Mouse (Mus musculus) liver, embryonic 15.5 days (tissue): ENCODE data around the gene Luc7l2. TPM values are rescaled to one million over a fixed set of nuclear protein-coding genes. Genes with fewer than 3 reads are reported as not detected.

Source experiments
- ATAC-seq: fragments of 200-750 bp; cut with Nextera tagmentation; 2 replicates; pipeline ENCODE4 v1.8.0; 2017; ENCODE audit warnings: moderate number of reproducible peaks, mild to moderate bottlenecking, moderate library complexity; ENCODE audit not compliant: insufficient read depth
- H3K27ac ChIP-seq: fragments of 300-500 bp; sonication (generic); replicated peaks from 2 replicates; pipeline ENCODE4 v1.5.1; 2015; ENCODE audit warnings: mild to moderate bottlenecking, inconsistent platforms
- H3K27me3 ChIP-seq: fragments of 300-500 bp; sonication (generic); 2 replicates; pipeline ENCODE4 v1.6.1; 2015; ENCODE audit warnings: mild to moderate bottlenecking, inconsistent platforms
- H3K36me3 ChIP-seq: fragments of 300-500 bp; sonication (generic); replicated peaks from 2 replicates; pipeline ENCODE4 v1.6.1; 2015; ENCODE audit warnings: moderate library complexity, mild to moderate bottlenecking, inconsistent platforms
- H3K4me1 ChIP-seq: fragments of 300-500 bp; sonication (generic); replicated peaks from 2 replicates; pipeline ENCODE4 v1.6.1; 2015; ENCODE audit warnings: inconsistent platforms
- H3K4me2 ChIP-seq: fragments of 300-500 bp; sonication (generic); 2 replicates; pipeline ENCODE4 v1.6.1; 2015; ENCODE audit warnings: moderate library complexity, mild to moderate bottlenecking, inconsistent platforms
- H3K4me3 ChIP-seq: fragments of 300-500 bp; sonication (generic); replicated peaks from 2 replicates; pipeline ENCODE4 v1.5.1; 2015; ENCODE audit warnings: mild to moderate bottlenecking, inconsistent platforms
- H3K9ac ChIP-seq: fragments of 300-500 bp; sonication (generic); 2 replicates; pipeline ENCODE4 v1.6.1; 2015; ENCODE audit warnings: moderate library complexity, mild to moderate bottlenecking, inconsistent platforms
- H3K9me3 ChIP-seq: fragments of 300-500 bp; sonication (generic); replicated peaks from 2 replicates; pipeline ENCODE4 v1.6.1; 2016; ENCODE audit warnings: inconsistent platforms
- WGBS: fragments of 180-500 bp; shearing (Covaris S2); methylation state at CpG from one replicate; pipeline ENCODE4 v1.1.7; 2015; ENCODE audit warnings: mixed read lengths; ENCODE audit not compliant: insufficient replicate concordance; 5-methylcytosine and 5-hydroxymethylcytosine counted together
- polyA plus RNA-seq: library from polyadenylated mRNA; unstranded; fragments of >200 nt; fragmentation: Nextera tagmentation; extraction: Ambion mirVana; gene quantifications from 2 replicates; pipeline ENCODE4 v1.2.1, GENCODE M21; 2015

The Luc7l2 gene
- polyA plus RNA-seq, 1 experiment from 2014 or later, result 15.7 TPM

DNA sequence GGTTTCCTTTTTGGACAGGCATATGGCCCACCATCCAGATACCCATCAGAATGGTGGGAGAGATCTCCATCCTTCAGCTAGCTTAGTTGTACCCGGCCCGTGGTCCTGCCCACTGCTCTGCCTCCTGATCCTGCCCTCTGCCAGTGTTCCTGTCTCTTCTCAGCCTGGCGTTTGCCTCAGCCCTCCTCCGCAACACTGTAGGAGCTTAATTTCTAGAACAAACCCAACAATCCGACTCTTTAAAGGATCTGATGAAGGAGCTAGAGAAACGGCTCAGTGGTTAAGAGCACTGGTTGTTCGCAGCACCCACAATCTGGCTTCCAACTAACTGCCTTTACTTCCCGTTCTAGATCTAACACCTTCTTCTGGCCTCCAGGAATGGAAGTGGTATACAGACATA is 83.3 kb downstream of the Luc7l2 start:
- WGBS, result 61% methylated on average over 8 of the region's 8 CpGs
- H3K27me3 ChIP-seq, result peaks cover 66% of the 10 kb centered on the region
- no peak overlapping the region for H3K4me3 ChIP-seq
- ATAC-seq, result no peak
- H3K9ac ChIP-seq, result no peak overlapping the region
- no peaks in the 10 kb centered on the region for H3K9me3 ChIP-seq
- H3K27ac ChIP-seq, result no peak overlapping the region
- H3K4me1 ChIP-seq, result peaks cover 19% of the 10 kb centered on the region
- H3K4me2 ChIP-seq, result no peak overlapping the region
- no peaks in the 10 kb centered on the region for H3K36me3 ChIP-seq

DNA sequence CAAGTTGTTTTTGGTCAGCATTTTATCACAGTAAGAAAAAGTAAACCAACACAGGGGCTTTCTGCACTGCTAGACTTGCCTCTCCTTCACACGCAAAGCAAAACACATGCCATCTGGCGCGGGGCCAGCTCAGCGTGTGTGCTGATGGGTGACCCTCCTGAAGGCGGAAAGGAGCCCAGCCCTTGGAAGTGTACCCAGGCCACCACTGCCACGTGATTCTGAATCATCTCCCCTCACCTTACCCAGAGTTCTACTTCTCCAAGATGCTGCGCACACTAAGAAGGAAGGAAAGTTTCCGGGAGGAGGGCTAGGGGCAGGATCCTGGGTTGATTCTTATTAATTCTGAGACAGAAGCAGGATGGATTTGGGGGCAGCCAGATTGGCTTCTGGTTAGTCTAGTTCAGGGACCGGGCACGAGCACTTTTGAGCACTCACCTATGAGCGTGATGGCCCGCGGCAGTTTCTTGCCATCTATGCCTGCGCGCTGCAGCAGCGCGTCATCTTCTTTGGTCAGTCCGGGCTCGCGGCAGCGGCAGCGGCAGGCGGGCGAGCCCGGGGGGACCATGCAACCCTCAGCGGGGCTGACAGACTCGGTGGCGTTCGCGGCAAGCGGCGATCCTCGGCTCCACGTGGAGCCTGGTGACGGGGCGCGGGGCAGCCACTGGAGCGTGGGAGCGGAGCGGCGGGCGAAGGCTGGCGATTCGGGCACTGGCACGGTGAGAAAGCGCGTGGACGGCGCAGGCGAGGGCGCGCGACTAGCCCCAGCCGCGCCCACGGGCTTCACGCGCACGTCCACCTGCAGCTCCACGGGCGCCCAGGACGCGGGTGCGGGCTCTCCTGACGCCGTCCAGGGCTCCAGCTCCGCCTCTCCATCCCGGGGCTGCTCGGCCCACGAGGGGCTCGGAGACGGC is 85.1 kb downstream of the Luc7l2 start:
- no peak overlapping the region for H3K9ac ChIP-seq
- 1% methylated on average over 72 of the region's 72 CpGs for WGBS

DNA sequence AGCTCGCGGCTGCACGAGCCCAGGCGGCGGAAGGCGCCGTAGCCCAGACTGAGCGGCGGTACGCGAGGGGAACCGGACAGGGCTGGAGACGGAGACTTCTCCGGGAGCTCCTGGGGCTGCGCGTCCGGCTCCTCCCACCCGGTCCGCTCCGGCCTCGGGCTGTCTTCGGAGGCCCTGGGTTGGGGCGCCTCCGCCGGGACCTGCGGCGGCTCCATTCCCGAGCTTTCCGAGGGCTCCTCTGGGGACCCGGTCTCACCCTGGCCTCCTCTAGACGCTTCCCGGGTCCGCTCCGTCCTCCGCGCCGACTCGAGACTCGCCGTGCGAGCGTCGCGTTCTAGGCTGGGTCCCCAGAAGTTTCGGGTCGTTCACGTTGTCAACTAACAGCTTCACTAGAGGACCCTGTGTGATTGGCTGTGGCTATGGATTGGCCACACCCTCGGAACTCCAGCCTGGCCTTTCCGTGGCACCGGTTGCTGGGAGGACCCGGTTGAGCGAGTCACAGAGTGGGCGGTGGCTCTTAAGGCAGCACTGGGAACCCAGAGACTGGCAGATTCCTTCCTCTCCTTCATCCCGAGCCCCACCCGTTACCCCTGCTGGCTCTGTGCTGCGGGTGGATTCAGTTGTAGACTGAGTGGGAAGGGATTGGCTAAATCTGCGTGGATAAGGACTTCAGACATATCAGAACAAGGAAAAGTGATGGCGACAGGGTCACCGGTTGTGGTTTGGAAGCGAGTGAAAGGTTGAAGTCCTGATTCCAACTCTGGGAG is 85.9 kb downstream of the Luc7l2 start, which contains the start of gene Klrg2:
Klrg2 (minus strand) TSS at position 391 of the 767 bp plus-strand sequence.
- Histone ChIP-seq H3K4me3 (peak within 1 kb of the TSS; percentile 51), H3K27me3 (peaks cover 92% of the 10 kb centered on the region), H3K9ac (no peak within 1 kb of the TSS)

More for the DNA sequence above, 85.1 kb downstream of the Luc7l2 start:
- no peak overlapping the region for H3K27ac ChIP-seq
- H3K9me3 ChIP-seq, result no peaks in the 10 kb centered on the region
- peak overlapping the region; percentile 51 for H3K4me3 ChIP-seq
- peaks cover 19% of the 10 kb centered on the region for H3K4me1 ChIP-seq
- ATAC-seq, result peak; percentile 53
- H3K27me3 ChIP-seq, result peaks cover 83% of the 10 kb centered on the region
- H3K4me2 ChIP-seq, result peak overlapping the region; percentile 82
- H3K36me3 ChIP-seq, result no peaks in the 10 kb centered on the region

DNA sequence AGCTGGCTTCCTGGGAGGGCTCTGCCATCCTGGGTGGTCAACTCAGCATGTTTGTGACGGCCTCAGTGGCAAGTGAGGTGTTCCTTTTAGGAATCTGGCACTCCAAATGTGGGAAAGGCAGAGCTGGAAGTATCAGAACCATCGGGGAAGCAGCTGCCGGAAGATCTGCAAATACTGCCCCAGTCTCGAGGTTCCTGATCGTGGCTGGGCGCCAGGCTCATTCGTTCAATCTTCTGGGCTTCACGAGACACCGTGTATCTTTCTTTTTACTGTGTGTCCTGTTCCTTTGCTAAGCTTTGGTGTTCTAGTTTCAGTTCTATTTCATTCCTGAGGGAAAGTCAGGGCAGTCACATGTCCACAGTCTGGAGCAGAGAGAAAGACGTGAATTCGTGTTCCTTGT is 89.3 kb downstream of the Luc7l2 start:
- no peak overlapping the region for H3K9ac ChIP-seq
- no peak overlapping the region for H3K27ac ChIP-seq
- H3K9me3 ChIP-seq, result no peaks in the 10 kb centered on the region
- 50% methylated on average over 11 of the region's 11 CpGs for WGBS
- no peak overlapping the region for H3K4me2 ChIP-seq
- peaks cover 19% of the 10 kb centered on the region for H3K4me1 ChIP-seq
- H3K36me3 ChIP-seq, result no peaks in the 10 kb centered on the region
- no peak overlapping the region for H3K4me3 ChIP-seq
- peaks cover 94% of the 10 kb centered on the region for H3K27me3 ChIP-seq
- no peak for ATAC-seq

More for the DNA sequence above, 85.9 kb downstream of the Luc7l2 start, which contains the start of gene Klrg2:
- H3K27ac ChIP-seq, result no peak within 1 kb of the TSS
- peak within 1 kb of the TSS; percentile 82 for H3K4me2 ChIP-seq
- 1% methylated on average over 60 of the region's 60 CpGs for WGBS
- ATAC-seq, result peak; percentile 60
- H3K4me1 ChIP-seq, result peaks cover 19% of the 10 kb centered on the region
- H3K9me3 ChIP-seq, result no peaks in the 10 kb centered on the region
- no peaks in the 10 kb centered on the region for H3K36me3 ChIP-seq

DNA sequence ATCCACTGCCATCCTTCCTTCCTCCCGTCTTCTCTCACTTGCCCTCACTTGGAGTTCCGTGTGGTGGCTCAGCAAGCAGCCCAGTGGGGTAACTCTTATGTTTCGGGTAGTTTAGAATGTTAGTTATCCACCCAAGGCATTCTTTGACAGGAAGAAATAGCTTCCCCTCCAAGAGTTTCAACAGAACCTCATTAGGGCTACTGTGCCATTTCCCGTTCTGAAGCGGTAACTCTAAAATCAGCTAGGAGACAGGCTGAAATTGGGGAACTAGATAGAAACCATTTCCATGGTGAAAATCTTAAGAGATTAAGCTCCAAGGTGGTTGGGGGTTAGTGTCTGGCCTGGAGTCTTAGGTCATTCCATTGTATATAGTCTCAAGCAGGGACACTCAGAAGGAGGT is 90.1 kb downstream of the Luc7l2 start:
- peak overlapping the region; percentile 18; the same call in 1 of the 2 replicates for H3K4me2 ChIP-seq
- H3K27ac ChIP-seq, result no peak overlapping the region
- WGBS, result 20% methylated on average over 5 of the region's 5 CpGs
- ATAC-seq, result no peak
- H3K4me3 ChIP-seq, result no peak overlapping the region
- H3K36me3 ChIP-seq, result no peaks in the 10 kb centered on the region
- no peak overlapping the region for H3K9ac ChIP-seq
- peaks cover 14% of the 10 kb centered on the region for H3K4me1 ChIP-seq
- H3K27me3 ChIP-seq, result peaks cover 92% of the 10 kb centered on the region
- no peaks in the 10 kb centered on the region for H3K9me3 ChIP-seq

DNA sequence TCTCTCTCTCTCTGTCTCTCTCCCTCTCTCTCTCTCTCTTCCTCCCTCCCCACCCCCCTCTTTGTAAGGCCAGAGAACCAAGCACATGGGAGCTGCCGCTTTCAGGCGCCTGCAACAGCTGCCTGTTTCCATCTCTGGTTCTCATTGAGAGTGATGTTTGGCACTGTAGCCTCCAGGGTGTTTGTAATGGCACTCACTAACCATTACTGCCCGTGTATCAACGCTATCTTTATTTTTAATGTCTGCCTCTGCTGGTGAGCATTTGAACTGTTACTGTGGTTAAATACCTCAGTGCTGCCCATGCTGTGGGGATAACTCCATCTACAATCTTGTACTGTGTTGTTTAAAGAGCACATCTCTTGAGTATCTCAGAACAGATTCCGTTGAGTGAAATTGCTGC is 90.5 kb downstream of the Luc7l2 start:
- Histone ChIP-seq H3K27me3 (peaks cover 90% of the 10 kb centered on the region), H3K4me2 (peak overlapping the region; percentile 18; the same call in 1 of the 2 replicates), H3K4me3 (no peak overlapping the region), H3K27ac (no peak overlapping the region), H3K36me3 (no peaks in the 10 kb centered on the region), H3K4me1 (peaks cover 9% of the 10 kb centered on the region), H3K9ac (no peak overlapping the region), H3K9me3 (no peaks in the 10 kb centered on the region)
- no peak for ATAC-seq
- WGBS, result 26% methylated on average over 5 of the region's 5 CpGs

DNA sequence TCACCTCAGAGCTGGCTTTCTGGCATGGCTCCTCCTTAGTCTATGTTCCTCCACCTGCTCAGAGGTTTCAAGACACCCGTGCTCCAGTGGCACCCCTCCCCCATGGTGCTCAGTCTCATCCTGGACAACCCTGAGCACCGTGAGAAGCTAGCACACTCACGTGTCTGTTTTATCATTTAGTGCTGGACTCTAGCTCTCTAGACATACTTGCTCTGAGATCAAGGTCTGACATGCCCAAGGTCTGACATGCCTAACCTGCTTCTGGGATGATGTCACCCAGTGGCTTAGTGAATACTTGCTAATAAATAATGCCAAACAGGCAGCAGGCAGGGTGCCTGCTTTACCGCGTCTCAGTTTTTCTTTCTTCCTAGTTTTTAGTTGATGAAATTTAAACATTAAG is 91.5 kb downstream of the Luc7l2 start:
- H3K4me3 ChIP-seq, result no peak overlapping the region
- WGBS, result 44% methylated on average over 5 of the region's 5 CpGs

DNA sequence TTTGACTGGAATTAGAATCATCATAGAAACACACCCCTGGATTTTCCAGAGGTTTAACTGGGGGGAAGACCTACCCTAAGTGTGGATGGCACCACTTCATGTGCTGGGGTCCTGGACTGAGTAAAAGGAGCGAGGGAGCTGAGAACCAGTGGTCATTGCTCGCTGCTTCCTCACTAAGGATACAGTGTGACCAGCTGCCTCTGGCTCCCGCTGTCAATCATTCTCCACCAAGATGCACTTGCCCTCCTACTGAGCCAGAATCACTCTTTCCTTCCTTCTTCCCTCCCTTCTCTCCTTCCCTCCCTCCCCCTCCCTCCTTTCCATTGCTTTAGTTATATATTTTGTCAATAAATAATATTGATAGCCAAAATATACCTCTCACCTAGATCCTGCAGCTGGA is 91.9 kb downstream of the Luc7l2 start:
- Histone ChIP-seq H3K27me3 (peaks cover 87% of the 10 kb centered on the region), H3K9me3 (no peaks in the 10 kb centered on the region), H3K36me3 (no peaks in the 10 kb centered on the region), H3K27ac (no peak overlapping the region), H3K4me2 (no peak overlapping the region), H3K4me1 (no peaks in the 10 kb centered on the region; the same call in 1 of the 2 replicates), H3K9ac (no peak overlapping the region), H3K4me3 (no peak overlapping the region)
- no peak for ATAC-seq
- 59% methylated on average over 3 of the region's 3 CpGs for WGBS

More for the DNA sequence above, 91.5 kb downstream of the Luc7l2 start:
- Histone ChIP-seq H3K9ac (no peak overlapping the region), H3K27ac (no peak overlapping the region), H3K4me1 (no peaks in the 10 kb centered on the region; the same call in none of the 2 replicates), H3K9me3 (no peaks in the 10 kb centered on the region), H3K4me2 (no peak overlapping the region), H3K36me3 (no peaks in the 10 kb centered on the region), H3K27me3 (peaks cover 87% of the 10 kb centered on the region)
- ATAC-seq, result no peak

DNA sequence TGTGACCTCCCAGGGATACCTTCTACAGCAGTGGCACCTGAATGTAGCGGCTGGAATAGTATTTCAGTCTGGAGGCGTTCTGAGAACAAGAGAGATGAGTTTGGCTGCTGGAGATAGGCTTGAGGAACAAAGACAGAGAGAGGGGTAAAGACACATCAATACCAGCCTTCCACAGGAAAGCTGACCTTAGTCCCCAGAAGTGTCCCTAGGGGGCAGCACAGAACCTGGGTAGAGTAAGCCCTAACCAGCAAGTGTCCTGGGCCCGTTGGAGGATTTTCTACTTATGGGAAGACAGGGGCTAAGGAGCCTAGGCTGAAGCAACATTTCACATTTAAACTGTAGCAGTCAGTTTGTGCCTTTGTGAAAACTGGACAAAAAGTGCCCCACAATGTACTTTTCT is 98.4 kb downstream of the Luc7l2 start:
- Histone ChIP-seq H3K36me3 (no peaks in the 10 kb centered on the region), H3K4me1 (no peaks in the 10 kb centered on the region; the same call in 1 of the 2 replicates), H3K27me3 (peaks cover 29% of the 10 kb centered on the region), H3K4me3 (no peak overlapping the region), H3K27ac (no peak overlapping the region), H3K9me3 (no peaks in the 10 kb centered on the region), H3K9ac (no peak overlapping the region), H3K4me2 (no peak overlapping the region)
- 57% methylated on average over 3 of the region's 3 CpGs for WGBS
- no peak for ATAC-seq

DNA sequence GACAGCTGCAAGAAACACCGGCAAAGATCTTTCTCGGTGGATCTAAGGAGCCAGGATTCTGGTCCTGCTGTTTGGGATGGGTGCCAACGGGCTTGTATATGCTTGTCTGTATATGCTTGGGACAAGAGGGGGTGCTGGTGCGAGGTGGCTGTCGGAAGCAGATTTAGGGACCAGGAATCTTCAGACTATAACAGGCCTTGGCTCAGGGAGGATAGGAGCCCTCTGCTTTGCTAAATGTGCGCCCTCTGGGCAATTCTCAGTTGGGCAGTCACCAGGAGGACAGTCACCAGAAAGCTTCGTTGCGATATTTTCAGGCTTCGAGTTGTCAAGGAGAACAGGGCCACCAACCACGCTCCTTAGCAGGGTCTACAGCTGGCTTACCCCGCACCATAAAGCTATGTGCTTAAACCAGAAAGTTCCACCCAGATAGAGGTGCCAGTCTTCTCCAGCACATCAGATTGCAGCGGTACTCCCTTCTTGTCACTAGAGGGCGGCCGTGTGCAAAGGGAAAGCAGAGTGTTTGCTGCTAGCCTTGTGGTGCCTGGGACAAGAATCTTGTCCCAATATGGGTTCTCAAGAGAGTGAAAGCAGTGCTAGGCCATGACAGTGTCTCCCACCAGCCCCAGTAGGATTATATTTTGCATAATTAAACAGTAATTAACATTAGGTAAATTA is 99.3 kb downstream of the Luc7l2 start:
- 34% methylated on average over 14 of the region's 14 CpGs for WGBS
- no peaks in the 10 kb centered on the region for H3K9me3 ChIP-seq
- H3K4me2 ChIP-seq, result no peak overlapping the region
- H3K9ac ChIP-seq, result no peak overlapping the region
- no peaks in the 10 kb centered on the region; the same call in 1 of the 2 replicates for H3K4me1 ChIP-seq
- no peak overlapping the region for H3K27ac ChIP-seq
- H3K4me3 ChIP-seq, result no peak overlapping the region
- peaks cover 20% of the 10 kb centered on the region for H3K27me3 ChIP-seq
- no peak for ATAC-seq
- no peaks in the 10 kb centered on the region for H3K36me3 ChIP-seq
